Mouse (Mus musculus): Measurements from ENCODE around the gene Cacna2d3. TPM values are rescaled to one million over a fixed set of nuclear protein-coding genes. Genes with fewer than 3 reads are reported as not detected.

Cacna2d3 gene
- total and polyA plus RNA-seq, 3 experiments: 0.11 TPM; not detected in 2

- no peaks in the 10 kb centered on the region for H3K4me1 ChIP-seq (ENCODE audit: insufficient read depth, low read depth, low read length)
- no peak for TF ChIP-seq GATA2 (IDR thresholded peaks at IDR 0.05; ENCODE audit: borderline replicate concordance, low read depth, low read length)
- no peak for TF ChIP-seq TAL1 (conservative IDR thresholded peaks at IDR 0.05; ENCODE audit: low read depth, low read length)
- no peak for TF ChIP-seq CTCF (IDR thresholded peaks at IDR 0.05; ENCODE audit: low read depth, low read length)
- no peak for TF ChIP-seq GATA1 (IDR thresholded peaks at IDR 0.05; ENCODE audit: borderline replicate concordance, low read length)
- TF ChIP-seq POLR2AphosphoS5 (IDR thresholded peaks at IDR 0.05; ENCODE audit: insufficient replicate concordance, low read depth, low read length): no peak
- ATAC-seq (ENCODE audit: extremely low read depth, insufficient number of reproducible peaks, low FRiP score, poor library complexity, severe bottlenecking) (no peak), DNase-seq (ENCODE audit: low spot score) (no peak)
- peaks cover 28% of the 10 kb centered on the region for H3K9me3 ChIP-seq (replicated peaks)
- H3K27me3 ChIP-seq (ENCODE audit: insufficient read depth, low read length): no peaks in the 10 kb centered on the region
- H3K4me3 ChIP-seq (ENCODE audit: low read depth, low read length): no peak overlapping the region
- H3K36me3 ChIP-seq (replicated peaks): no peaks in the 10 kb centered on the region
These were observed 451.8 kb downstream of the Cacna2d3 start for GRCm38 (mm10) chr14:29269816-29270215.

GRCm38 (mm10) chr14:29268609-29269008, 453.1 kb downstream of the Cacna2d3 start:
- peaks cover 28% of the 10 kb centered on the region for H3K9me3 ChIP-seq (replicated peaks)
- TF ChIP-seq GATA2 (IDR thresholded peaks at IDR 0.05; ENCODE audit: borderline replicate concordance, low read depth, low read length) (no peak), POLR2AphosphoS5 (IDR thresholded peaks at IDR 0.05; ENCODE audit: insufficient replicate concordance, low read depth, low read length) (no peak), GATA1 (IDR thresholded peaks at IDR 0.05; ENCODE audit: borderline replicate concordance, low read length) (no peak), TAL1 (conservative IDR thresholded peaks at IDR 0.05; ENCODE audit: low read depth, low read length) (no peak), CTCF (IDR thresholded peaks at IDR 0.05; ENCODE audit: low read depth, low read length) (no peak)

GRCm38 (mm10) chr14:29267233-29267874, 454.3 kb downstream of the Cacna2d3 start:
- H3K27me3 ChIP-seq (ENCODE audit: insufficient read depth, low read length): no peaks in the 10 kb centered on the region
- no peak for TF ChIP-seq CTCF (IDR thresholded peaks at IDR 0.05; ENCODE audit: low read depth, low read length)
- no peak for TF ChIP-seq GATA2 (IDR thresholded peaks at IDR 0.05; ENCODE audit: borderline replicate concordance, low read depth, low read length)
- TF ChIP-seq TAL1 (conservative IDR thresholded peaks at IDR 0.05; ENCODE audit: low read depth, low read length): no peak
- no peak for TF ChIP-seq GATA1 (IDR thresholded peaks at IDR 0.05; ENCODE audit: borderline replicate concordance, low read length)
- TF ChIP-seq POLR2AphosphoS5 (IDR thresholded peaks at IDR 0.05; ENCODE audit: insufficient replicate concordance, low read depth, low read length): no peak
- peaks cover 30% of the 10 kb centered on the region for H3K9me3 ChIP-seq (replicated peaks)
- no peaks in the 10 kb centered on the region for H3K4me1 ChIP-seq (ENCODE audit: insufficient read depth, low read depth, low read length)
- DNase-seq (ENCODE audit: low spot score) (no peak), ATAC-seq (ENCODE audit: extremely low read depth, insufficient number of reproducible peaks, low FRiP score, poor library complexity, severe bottlenecking) (no peak)
- H3K4me3 ChIP-seq (ENCODE audit: low read depth, low read length): no peak overlapping the region
- no peaks in the 10 kb centered on the region for H3K36me3 ChIP-seq (replicated peaks)

More at GRCm38 (mm10) chr14:29268609-29269008, 453.1 kb downstream of the Cacna2d3 start:
- ATAC-seq (ENCODE audit: extremely low read depth, insufficient number of reproducible peaks, low FRiP score, poor library complexity, severe bottlenecking) (no peak), DNase-seq (ENCODE audit: low spot score) (no peak)
- no peak overlapping the region for H3K4me3 ChIP-seq (ENCODE audit: low read depth, low read length)
- H3K36me3 ChIP-seq (replicated peaks): no peaks in the 10 kb centered on the region
- H3K27me3 ChIP-seq (ENCODE audit: insufficient read depth, low read length): no peaks in the 10 kb centered on the region
- no peaks in the 10 kb centered on the region for H3K4me1 ChIP-seq (ENCODE audit: insufficient read depth, low read depth, low read length)

- no peaks in the 10 kb centered on the region for H3K4me1 ChIP-seq (ENCODE audit: insufficient read depth, low read depth, low read length)
- ATAC-seq (ENCODE audit: extremely low read depth, insufficient number of reproducible peaks, low FRiP score, poor library complexity, severe bottlenecking): no peak
- H3K9me3 ChIP-seq (replicated peaks): peaks cover 12% of the 10 kb centered on the region
- H3K27me3 ChIP-seq (ENCODE audit: insufficient read depth, low read length): no peaks in the 10 kb centered on the region
- H3K36me3 ChIP-seq (replicated peaks): no peaks in the 10 kb centered on the region
- no peak for TF ChIP-seq POLR2AphosphoS5 (IDR thresholded peaks at IDR 0.05; ENCODE audit: insufficient replicate concordance, low read depth, low read length)
- TF ChIP-seq GATA1 (IDR thresholded peaks at IDR 0.05; ENCODE audit: borderline replicate concordance, low read length): no peak
- no peak for TF ChIP-seq GATA2 (IDR thresholded peaks at IDR 0.05; ENCODE audit: borderline replicate concordance, low read depth, low read length)
- no peak for TF ChIP-seq CTCF (IDR thresholded peaks at IDR 0.05; ENCODE audit: low read depth, low read length)
- TF ChIP-seq TAL1 (conservative IDR thresholded peaks at IDR 0.05; ENCODE audit: low read depth, low read length): no peak
- DNase-seq (ENCODE audit: low spot score): no peak
- H3K4me3 ChIP-seq (ENCODE audit: low read depth, low read length): no peak overlapping the region
These were observed 461.0 kb downstream of the Cacna2d3 start for GRCm38 (mm10) chr14:29260621-29261020.

- Histone ChIP-seq H3K4me3 (ENCODE audit: low read depth, low read length) (no peak overlapping the region), H3K36me3 (replicated peaks) (no peaks in the 10 kb centered on the region), H3K27me3 (ENCODE audit: insufficient read depth, low read length) (no peaks in the 10 kb centered on the region), H3K9me3 (replicated peaks) (peaks cover 4% of the 10 kb centered on the region; the same call in 1 of the 2 replicates), H3K4me1 (ENCODE audit: insufficient read depth, low read depth, low read length) (no peaks in the 10 kb centered on the region)
- TF ChIP-seq GATA1 (IDR thresholded peaks at IDR 0.05; ENCODE audit: borderline replicate concordance, low read length) (no peak), GATA2 (IDR thresholded peaks at IDR 0.05; ENCODE audit: borderline replicate concordance, low read depth, low read length) (no peak), CTCF (IDR thresholded peaks at IDR 0.05; ENCODE audit: low read depth, low read length) (no peak), POLR2AphosphoS5 (IDR thresholded peaks at IDR 0.05; ENCODE audit: insufficient replicate concordance, low read depth, low read length) (no peak), TAL1 (conservative IDR thresholded peaks at IDR 0.05; ENCODE audit: low read depth, low read length) (no peak)
- no peak for DNase-seq (ENCODE audit: low spot score)
- no peak for ATAC-seq (ENCODE audit: extremely low read depth, insufficient number of reproducible peaks, low FRiP score, poor library complexity, severe bottlenecking)
These were observed 478.1 kb downstream of the Cacna2d3 start for GRCm38 (mm10) chr14:29243516-29243915.

GRCm38 (mm10) chr14:29238446-29238845, 483.2 kb downstream of the Cacna2d3 start:
- ATAC-seq (ENCODE audit: extremely low read depth, insufficient number of reproducible peaks, low FRiP score, poor library complexity, severe bottlenecking): no peak
- Histone ChIP-seq H3K4me1 (ENCODE audit: insufficient read depth, low read depth, low read length) (no peaks in the 10 kb centered on the region), H3K9me3 (replicated peaks) (peaks cover 4% of the 10 kb centered on the region; the same call in 1 of the 2 replicates), H3K27me3 (ENCODE audit: insufficient read depth, low read length) (no peaks in the 10 kb centered on the region), H3K36me3 (replicated peaks) (no peaks in the 10 kb centered on the region), H3K4me3 (ENCODE audit: low read depth, low read length) (no peak overlapping the region)
- no peak for DNase-seq (ENCODE audit: low spot score)
- TF ChIP-seq GATA1 (IDR thresholded peaks at IDR 0.05; ENCODE audit: borderline replicate concordance, low read length) (no peak), TAL1 (conservative IDR thresholded peaks at IDR 0.05; ENCODE audit: low read depth, low read length) (no peak), CTCF (IDR thresholded peaks at IDR 0.05; ENCODE audit: low read depth, low read length) (no peak), POLR2AphosphoS5 (IDR thresholded peaks at IDR 0.05; ENCODE audit: insufficient replicate concordance, low read depth, low read length) (no peak), GATA2 (IDR thresholded peaks at IDR 0.05; ENCODE audit: borderline replicate concordance, low read depth, low read length) (no peak)

Data from G1E (cell line).